Mouse (Mus musculus): ENCODE data around the gene Gm10310.
"Not testable (repeated sequence)": the region's sequence is repeated elsewhere in the genome, so short reads cannot be mapped to it uniquely, and the experiment has no call there.

The Gm10310 gene

DNA sequence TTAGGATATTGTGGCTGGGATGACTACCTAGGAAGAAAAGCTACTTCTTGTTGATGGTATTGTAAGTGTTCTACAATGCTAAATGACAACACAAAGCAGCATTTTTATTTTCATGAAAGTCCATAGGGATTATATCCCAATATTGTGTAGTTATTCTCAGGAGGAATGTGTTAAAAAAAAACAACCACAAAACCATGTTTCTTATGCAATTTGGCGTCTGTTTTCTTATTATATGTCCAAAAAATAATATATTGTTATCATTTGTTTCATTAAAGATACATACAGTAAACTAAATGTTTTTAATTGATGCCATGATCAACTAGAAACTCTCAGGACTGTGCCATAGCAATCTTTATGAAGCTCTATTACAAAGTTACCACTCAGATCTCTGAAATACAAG lies at the start of gene Gm10310:
Gene Gm10310 (minus strand): TSS at position 101 of the 400 bp plus-strand sequence.
- DNase-seq (ENCODE audit: low read depth, low spot score): not testable (repeated sequence)

DNA sequence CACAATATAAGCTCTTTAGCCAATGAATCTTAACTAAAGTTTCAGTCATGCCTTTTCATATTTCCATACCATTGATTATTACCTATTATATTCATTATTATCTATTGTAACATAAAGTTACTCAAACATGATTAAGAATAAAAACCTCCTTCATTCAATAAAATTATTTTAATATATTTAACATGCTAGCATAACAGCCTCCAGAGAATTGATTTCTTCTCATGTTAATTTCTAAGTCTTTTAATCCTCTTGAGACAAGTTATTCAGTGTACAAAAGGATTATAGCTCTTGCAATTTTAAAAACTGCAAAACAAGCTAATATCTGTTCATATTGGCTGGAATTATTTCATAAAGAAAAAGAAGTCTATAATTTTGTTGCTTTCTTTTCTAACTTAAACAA lies 45.2 kb upstream of the Gm10310 start, which contains the start of gene Olfr821:
Gene Olfr821 (plus strand): TSS at position 301 of the 400 bp plus-strand sequence.
- DNase-seq (ENCODE audit: low read depth, low spot score): no peak

DNA sequence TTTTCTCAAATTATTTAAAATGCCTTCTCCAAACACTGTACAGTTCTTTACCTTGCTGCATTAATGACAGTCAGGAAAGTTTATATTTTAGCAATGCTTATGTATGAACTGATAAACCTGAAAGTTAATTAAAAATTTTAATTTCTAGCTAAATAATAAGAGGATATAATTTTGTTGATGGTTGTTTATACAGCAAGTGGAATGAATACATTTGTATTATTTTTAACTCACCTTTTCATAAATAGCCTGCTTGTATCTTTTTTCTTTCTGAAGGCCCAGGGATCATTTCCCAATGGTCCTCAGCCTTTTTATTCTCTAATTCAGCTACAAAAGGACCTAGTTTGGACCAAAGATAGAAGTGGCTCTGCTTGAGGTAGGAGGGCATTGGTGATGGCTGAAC lies 27.5 kb upstream of the Gm10310 start, which contains the start of gene Olfr820:
Gene Olfr820 (plus strand): TSS at position 301 of the 400 bp plus-strand sequence.
- no peak for DNase-seq (ENCODE audit: low read depth, low spot score)

DNA sequence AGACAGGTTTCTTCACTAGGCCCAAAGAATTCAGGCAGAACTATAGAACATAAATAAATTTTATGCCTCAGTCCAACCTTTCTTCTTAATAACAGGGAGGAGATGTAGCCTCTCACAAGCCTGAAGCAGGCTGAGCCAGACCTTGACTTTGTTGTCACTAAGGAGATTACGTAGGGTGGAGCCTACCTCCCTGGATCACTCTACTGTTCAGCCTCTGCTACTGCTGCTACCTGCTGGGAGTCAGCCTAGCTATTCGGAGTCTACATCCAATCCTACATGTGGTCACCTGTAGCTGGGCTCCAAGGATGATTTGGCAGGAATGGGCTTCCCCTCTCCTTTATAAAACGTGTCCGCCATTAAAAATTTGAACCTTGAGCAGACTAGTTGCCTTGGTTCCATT lies 20.5 kb upstream of the Gm10310 start:
- not testable (repeated sequence) for DNase-seq (ENCODE audit: low read depth, low spot score)

DNA sequence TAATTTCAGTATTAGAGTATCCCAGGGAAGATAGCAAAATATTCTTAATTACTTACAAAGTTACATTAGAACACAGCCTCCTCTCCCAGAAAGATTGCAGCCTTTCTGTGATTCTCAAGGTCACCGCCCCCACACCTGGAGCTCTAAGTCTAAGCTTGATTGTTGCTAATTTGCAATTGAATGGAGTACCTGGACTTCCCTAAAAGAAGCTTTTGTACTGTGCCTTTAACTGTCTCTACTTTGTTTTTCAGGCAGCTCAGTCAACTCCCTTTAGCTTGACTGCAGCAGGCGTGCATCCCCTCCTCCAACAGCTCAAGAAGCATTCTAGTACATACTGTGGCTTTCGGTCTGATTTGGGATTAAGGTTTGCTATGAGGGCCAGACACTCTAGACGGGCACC lies 19.2 kb upstream of the Gm10310 start:
- not testable (repeated sequence) for DNase-seq (ENCODE audit: low read depth, low spot score)

DNA sequence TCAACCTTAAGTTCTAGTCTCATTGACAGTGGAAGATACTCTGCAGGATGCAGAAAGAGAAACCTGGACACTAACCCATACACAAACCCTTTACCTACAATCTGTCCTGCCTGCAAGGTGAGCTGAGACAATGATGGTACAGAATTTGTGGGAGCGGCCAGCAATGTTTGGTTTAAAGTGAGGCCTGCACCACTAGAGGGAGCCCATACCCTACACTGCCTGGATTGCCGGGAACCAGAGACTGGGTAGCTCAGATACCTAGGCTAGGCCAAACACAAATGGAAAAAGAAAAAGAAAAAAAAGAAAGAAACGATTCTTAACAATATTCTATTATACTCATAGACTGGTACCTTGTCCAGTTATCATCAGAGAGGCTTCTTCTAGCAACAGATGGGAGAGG lies 3.0 kb downstream of the Gm10310 start:
- DNase-seq (ENCODE audit: low read depth, low spot score): not testable (repeated sequence)

DNA sequence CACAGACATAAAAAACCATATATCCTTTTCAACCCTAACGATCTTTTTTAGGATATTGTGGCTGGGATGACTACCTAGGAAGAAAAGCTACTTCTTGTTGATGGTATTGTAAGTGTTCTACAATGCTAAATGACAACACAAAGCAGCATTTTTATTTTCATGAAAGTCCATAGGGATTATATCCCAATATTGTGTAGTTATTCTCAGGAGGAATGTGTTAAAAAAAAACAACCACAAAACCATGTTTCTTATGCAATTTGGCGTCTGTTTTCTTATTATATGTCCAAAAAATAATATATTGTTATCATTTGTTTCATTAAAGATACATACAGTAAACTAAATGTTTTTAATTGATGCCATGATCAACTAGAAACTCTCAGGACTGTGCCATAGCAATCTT lies 8.8 kb downstream of the Gm10310 start, which contains the start of gene Olfr247:
Gene Olfr247 (minus strand): TSS at position 101 of the 400 bp plus-strand sequence.
- not testable (repeated sequence) for DNase-seq (ENCODE audit: low read depth, low spot score)

DNA sequence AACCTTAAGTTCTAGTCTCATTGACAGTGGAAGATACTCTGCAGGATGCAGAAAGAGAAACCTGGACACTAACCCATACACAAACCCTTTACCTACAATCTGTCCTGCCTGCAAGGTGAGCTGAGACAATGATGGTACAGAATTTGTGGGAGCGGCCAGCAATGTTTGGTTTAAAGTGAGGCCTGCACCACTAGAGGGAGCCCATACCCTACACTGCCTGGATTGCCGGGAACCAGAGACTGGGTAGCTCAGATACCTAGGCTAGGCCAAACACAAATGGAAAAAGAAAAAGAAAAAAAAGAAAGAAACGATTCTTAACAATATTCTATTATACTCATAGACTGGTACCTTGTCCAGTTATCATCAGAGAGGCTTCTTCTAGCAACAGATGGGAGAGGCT lies 11.9 kb downstream of the Gm10310 start:
- not testable (repeated sequence) for DNase-seq (ENCODE audit: low read depth, low spot score)

DNA sequence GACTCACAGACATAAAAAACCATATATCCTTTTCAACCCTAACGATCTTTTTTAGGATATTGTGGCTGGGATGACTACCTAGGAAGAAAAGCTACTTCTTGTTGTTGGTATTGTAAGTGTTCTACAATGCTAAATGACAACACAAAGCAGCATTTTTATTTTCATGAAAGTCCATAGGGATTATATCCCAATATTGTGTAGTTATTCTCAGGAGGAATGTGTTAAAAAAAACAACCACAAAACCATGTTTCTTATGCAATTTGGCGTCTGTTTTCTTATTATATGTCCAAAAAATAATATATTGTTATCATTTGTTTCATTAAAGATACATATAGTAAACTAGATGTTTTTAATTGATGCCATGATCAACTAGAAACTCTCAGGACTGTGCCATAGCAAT lies 17.7 kb downstream of the Gm10310 start, which contains the start of gene Olfr819:
Gene Olfr819 (minus strand): TSS at position 101 of the 400 bp plus-strand sequence.
- DNase-seq (ENCODE audit: low read depth, low spot score): not testable (repeated sequence)

DNA sequence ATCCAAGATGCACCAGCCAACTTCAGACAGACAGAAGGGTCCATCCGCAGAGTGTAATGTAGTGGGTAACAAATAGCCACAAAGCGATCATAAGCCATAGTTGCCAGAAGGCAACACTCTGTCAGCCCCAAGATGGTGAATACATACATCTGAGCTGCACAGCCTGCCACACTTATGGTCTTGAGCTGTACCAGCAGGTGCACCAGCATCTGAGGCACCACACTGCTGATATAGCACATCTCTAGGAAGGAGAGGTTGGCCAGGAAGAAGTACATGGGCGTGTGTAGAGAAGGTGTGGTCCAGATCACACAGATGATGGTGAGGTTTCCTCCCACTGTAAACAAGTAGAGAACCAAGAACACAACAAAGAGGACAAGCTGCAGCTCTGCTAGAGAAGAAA lies 18.6 kb downstream of the Gm10310 start:
- DNase-seq (ENCODE audit: low read depth, low spot score): not testable (repeated sequence)

DNA sequence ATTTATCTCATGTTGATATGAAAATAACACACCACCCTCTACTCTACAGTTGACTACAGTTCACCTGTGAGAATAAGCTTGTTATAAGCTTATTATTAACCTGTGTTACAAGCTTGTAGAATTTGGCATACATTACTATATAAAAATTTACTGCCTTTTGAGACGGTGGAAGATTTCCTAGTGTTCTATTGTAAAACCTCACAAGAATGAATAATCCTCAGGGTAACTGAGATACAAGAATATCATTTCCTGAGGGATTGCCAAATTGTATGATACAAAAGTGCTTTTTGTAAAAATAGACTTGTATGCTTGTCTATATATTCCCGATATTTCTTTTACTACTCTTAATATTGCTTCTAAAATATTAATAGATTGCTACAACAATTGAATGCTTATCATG lies 35.9 kb downstream of the Gm10310 start, which contains the start of gene Olfr818:
Gene Olfr818 (minus strand): TSS at position 101 of the 400 bp plus-strand sequence.
- no peak for DNase-seq (ENCODE audit: low read depth, low spot score)

Data from retina, postnatal 7 days (tissue).